22 mouse cellular contexts compared by ENCODE assay signal in the genomic region with DNA sequence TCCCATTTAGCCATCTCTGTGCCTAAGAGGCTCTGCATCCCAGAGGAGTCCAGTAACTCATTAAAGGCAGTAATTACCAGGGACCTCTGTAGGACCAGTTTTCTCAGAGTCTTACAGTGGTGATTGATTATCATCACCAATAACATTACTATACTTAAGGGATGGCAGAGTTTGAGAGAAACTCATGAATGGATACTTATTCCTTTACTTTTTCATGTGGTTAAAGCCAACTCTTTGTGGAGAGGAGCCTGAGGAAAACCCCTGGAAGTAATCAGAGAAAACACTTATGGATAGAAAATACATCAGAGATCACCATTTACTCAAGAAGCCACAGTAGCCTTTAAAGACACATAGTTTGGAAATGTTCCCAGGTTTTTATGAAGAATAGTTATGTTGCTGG. TPM values are rescaled to one million over a fixed set of nuclear protein-coding genes. Genes with fewer than 3 reads are reported as not detected.
"Had no signal": no experiment of that assay in that cellular context is flagged by ENCODE, and none has a peak within 500 bp of the region (broad histone marks: within the 10 kb centered on the region; RNA-seq: fewer than 3 reads in every experiment).

A gene (minus strand): TSS at position 101 of the 400 bp plus-strand sequence.

- DNase-seq: left cerebral cortex, postnatal 4 days; liver; liver, embryonic 13.5 days; liver, postnatal 0 days; lung, adult 18-20 months; lung, adult 2 months; lung, embryonic 14.5 days; lung, postnatal 10 days; lung, postnatal 14 days; lung, postnatal 36 days; lung, postnatal 4 days; midbrain, embryonic 14.5 days had no signal

RNA-seq across cellular contexts. Expression of the gene that starts here (rescaled TPM):
- total RNA-seq: left cerebral cortex, postnatal 10 days; left cerebral cortex, postnatal 14 days; left cerebral cortex, postnatal 25 days; left cerebral cortex, postnatal 36 days; left cerebral cortex, postnatal 4 days; liver, adult 2 months; megakaryocyte progenitor cell, adult 5-6 weeks; megakaryocyte, adult 5-6 weeks; megakaryocyte-erythroid progenitor cell, adult 5-6 weeks; midbrain, postnatal 0 days; monocyte, adult 5-6 weeks had no signal
